Mouse (Mus musculus) right cerebral cortex, postnatal 4 days (tissue): ENCODE measurements around the gene Tbc1d16.
"Not testable (repeated sequence)": the region's sequence is repeated elsewhere in the genome, so short reads cannot be mapped to it uniquely, and the experiment has no call there.

Experiments used
- DNase-seq: peaks from one replicate; pipeline ENCODE4 v3.0.0-alpha.2; 2022

The Tbc1d16 gene

GRCm38 (mm10) chr11:119108573-119109263, 119.6 kb downstream of the Tbc1d16 start:
- DNase-seq, result no peak

- DNase-seq, result no peak
These were observed 122.0 kb downstream of the Tbc1d16 start for GRCm38 (mm10) chr11:119106289-119106688.

- no peak for DNase-seq
These were observed 122.6 kb downstream of the Tbc1d16 start for GRCm38 (mm10) chr11:119105748-119106147.

GRCm38 (mm10) chr11:119105071-119105609, 123.2 kb downstream of the Tbc1d16 start:
- no peak for DNase-seq

GRCm38 (mm10) chr11:119103991-119104390, 124.3 kb downstream of the Tbc1d16 start:
- no peak for DNase-seq

GRCm38 (mm10) chr11:119100355-119100754, 127.9 kb downstream of the Tbc1d16 start:
- not testable (repeated sequence) for DNase-seq

- no peak for DNase-seq
These were observed 130.1 kb downstream of the Tbc1d16 start for GRCm38 (mm10) chr11:119098202-119098601.

GRCm38 (mm10) chr11:119095441-119095840, 132.9 kb downstream of the Tbc1d16 start:
- DNase-seq, result no peak

- DNase-seq, result no peak
These were observed 135.0 kb downstream of the Tbc1d16 start for GRCm38 (mm10) chr11:119093322-119093721.
